Mouse (Mus musculus) ES-E14 (cell line): Measurements from ENCODE around the gene Dpm1.

Experiments used
- CHD2 ChIP-seq: IDR thresholded peaks from 2 replicates; pipeline ENCODE4 v1.6.1; 2014; ENCODE audit warnings: mild to moderate bottlenecking, low read depth, low read length, inconsistent platforms
- HCFC1 ChIP-seq: IDR thresholded peaks from 2 replicates; pipeline ENCODE4 v1.6.1; 2012; ENCODE audit warnings: low read length, inconsistent platforms, borderline replicate concordance; ENCODE audit not compliant: insufficient read depth
- MAFK ChIP-seq: IDR thresholded peaks from 2 replicates; pipeline ENCODE4 v1.6.1; 2014; ENCODE audit warnings: mild to moderate bottlenecking, low read depth, low read length, inconsistent platforms; ENCODE audit not compliant: insufficient read depth
- ZC3H11A ChIP-seq: IDR thresholded peaks from 2 replicates; pipeline ENCODE4 v1.6.1; 2012; ENCODE audit warnings: low read depth, mild to moderate bottlenecking, inconsistent platforms, low read length, borderline replicate concordance
- ZNF384 ChIP-seq: IDR thresholded peaks from 2 replicates; pipeline ENCODE4 v1.6.1; 2012; ENCODE audit warnings: low read depth, low read length, inconsistent platforms

GRCm38 (mm10) chr2:168161978-168162377 lies 68.4 kb downstream of the Dpm1 start:
- TF ChIP-seq CHD2 (no peak), ZNF384 (no peak), MAFK (no peak), ZC3H11A (no peak), HCFC1 (no peak)
